Mouse (Mus musculus) embryonic facial prominence, embryonic 11.5 days (tissue): Measurements from ENCODE around the gene Rsph1. TPM values are rescaled to one million over a fixed set of nuclear protein-coding genes. Genes with fewer than 3 reads are reported as not detected.

ENCODE experiments used
- ATAC-seq: fragments of 200-750 bp; cut with Nextera tagmentation; replicated peaks from 2 replicates; pipeline ENCODE4 v1.8.0; 2017; ENCODE audit warnings: low read depth; ENCODE audit not compliant: insufficient number of reproducible peaks, low FRiP score, low TSS enrichment
- DNase-seq: peaks from one replicate; pipeline ENCODE4 v3.0.0-alpha.2; 2015; ENCODE audit warnings: low spot score
- H3K27ac ChIP-seq: fragments of 300-500 bp; sonication (generic); replicated peaks from 2 replicates; pipeline ENCODE4 v1.5.1; 2014; ENCODE audit warnings: mild to moderate bottlenecking, low read depth, low read length, control low read depth
- H3K27me3 ChIP-seq: fragments of 300-500 bp; sonication (generic); 2 replicates; pipeline ENCODE4 v1.6.1; 2014; ENCODE audit warnings: mild to moderate bottlenecking, low read length, moderate library complexity, mixed read lengths; ENCODE audit not compliant: control insufficient read depth, insufficient read depth
- H3K36me3 ChIP-seq: fragments of 300-500 bp; sonication (generic); replicated peaks from 2 replicates; pipeline ENCODE4 v1.6.1; 2014; ENCODE audit warnings: low read depth, mild to moderate bottlenecking, low read length, moderate library complexity, mixed read lengths; ENCODE audit not compliant: control insufficient read depth, insufficient read depth
- H3K4me1 ChIP-seq: fragments of 300-500 bp; sonication (generic); 2 replicates; pipeline ENCODE4 v1.6.1; 2014; ENCODE audit warnings: low read length, mixed read lengths; ENCODE audit not compliant: control insufficient read depth, insufficient read depth
- H3K4me2 ChIP-seq: fragments of 300-500 bp; sonication (generic); 2 replicates; pipeline ENCODE4 v1.6.1; 2014; ENCODE audit warnings: low read depth, mild to moderate bottlenecking, control low read depth, low read length, moderate library complexity
- H3K4me3 ChIP-seq: fragments of 300-500 bp; sonication (generic); 2 replicates; pipeline ENCODE4 v1.5.1; 2014; ENCODE audit warnings: low read depth, low read length, control low read depth
- H3K9ac ChIP-seq: fragments of 300-500 bp; sonication (generic); replicated peaks from 2 replicates; pipeline ENCODE4 v1.6.1; 2014; ENCODE audit warnings: mild to moderate bottlenecking, control low read depth, low read length
- H3K9me3 ChIP-seq: fragments of 300-500 bp; sonication (generic); replicated peaks from 2 replicates; pipeline ENCODE4 v1.6.1; 2016; ENCODE audit warnings: mild to moderate bottlenecking, low read length, inconsistent platforms, mixed read lengths; ENCODE audit not compliant: control insufficient read depth
- WGBS: fragments of 180-500 bp; shearing (Covaris S2); extraction: QIAGEN DNeasy Blood & Tissue Kit; methylation state at CpG from one replicate; pipeline ENCODE4 v1.1.7; 2014; 5-methylcytosine and 5-hydroxymethylcytosine counted together
- polyA plus RNA-seq: library from polyadenylated mRNA; unstranded; fragments of >200 nt; fragmentation: Nextera tagmentation; extraction: Ambion mirVana; gene quantifications from 2 replicates; pipeline ENCODE4 v1.2.1, GENCODE M21; 2014

Gene Rsph1
- polyA plus RNA-seq, 1 experiment from 2014 or later, result 0.76 TPM

GRCm38 (mm10) chr17:31263770-31264169 lies 13.4 kb downstream of the Rsph1 start:
- H3K27ac ChIP-seq, result no peak overlapping the region
- H3K9ac ChIP-seq, result no peak overlapping the region
- no peaks in the 10 kb centered on the region for H3K4me1 ChIP-seq
- DNase-seq (no peak), ATAC-seq (no peak)
- no peaks in the 10 kb centered on the region for H3K27me3 ChIP-seq
- WGBS, result 85% methylated on average over 5 of the region's 5 CpGs
- no peak overlapping the region for H3K4me3 ChIP-seq
- H3K9me3 ChIP-seq, result no peaks in the 10 kb centered on the region
- no peaks in the 10 kb centered on the region for H3K36me3 ChIP-seq
- H3K4me2 ChIP-seq, result no peak overlapping the region

- H3K4me1 ChIP-seq, result no peaks in the 10 kb centered on the region
- H3K9me3 ChIP-seq, result no peaks in the 10 kb centered on the region
- ATAC-seq (no peak), DNase-seq (peak; percentile 33)
- no peaks in the 10 kb centered on the region for H3K36me3 ChIP-seq
- 70% methylated on average over 5 of the region's 5 CpGs for WGBS
- H3K27ac ChIP-seq, result no peak overlapping the region
- no peak overlapping the region for H3K9ac ChIP-seq
- no peak overlapping the region for H3K4me3 ChIP-seq
- H3K4me2 ChIP-seq, result no peak overlapping the region
- H3K27me3 ChIP-seq, result no peaks in the 10 kb centered on the region
These were observed 14.5 kb downstream of the Rsph1 start for GRCm38 (mm10) chr17:31262715-31263114.

- Histone ChIP-seq H3K4me1 (no peaks in the 10 kb centered on the region), H3K36me3 (no peaks in the 10 kb centered on the region), H3K9me3 (no peaks in the 10 kb centered on the region), H3K27me3 (no peaks in the 10 kb centered on the region), H3K4me3 (no peak overlapping the region), H3K27ac (no peak overlapping the region), H3K4me2 (no peak overlapping the region), H3K9ac (no peak overlapping the region)
- 86% methylated on average over 6 of the region's 6 CpGs for WGBS
- no peak for DNase-seq
- no peak for ATAC-seq
These were observed 15.8 kb downstream of the Rsph1 start for GRCm38 (mm10) chr17:31261352-31261751.

- H3K9me3 ChIP-seq, result no peaks in the 10 kb centered on the region
- H3K4me3 ChIP-seq, result no peak overlapping the region
- H3K27ac ChIP-seq, result no peak overlapping the region
- no peak for DNase-seq
- H3K9ac ChIP-seq, result no peak overlapping the region
- WGBS, result 72% methylated on average over 7 of the region's 7 CpGs
- H3K4me1 ChIP-seq, result no peaks in the 10 kb centered on the region
- H3K4me2 ChIP-seq, result no peak overlapping the region
- no peak for ATAC-seq
- no peaks in the 10 kb centered on the region for H3K36me3 ChIP-seq
- no peaks in the 10 kb centered on the region for H3K27me3 ChIP-seq
These were observed 16.8 kb downstream of the Rsph1 start for GRCm38 (mm10) chr17:31260430-31260829.

- Histone ChIP-seq H3K9ac (no peak overlapping the region), H3K9me3 (no peaks in the 10 kb centered on the region), H3K27ac (no peak overlapping the region), H3K4me2 (no peak overlapping the region), H3K36me3 (no peaks in the 10 kb centered on the region), H3K4me1 (no peaks in the 10 kb centered on the region), H3K27me3 (no peaks in the 10 kb centered on the region), H3K4me3 (no peak overlapping the region)
- WGBS, result 68% methylated on average over 4 of the region's 4 CpGs
- ATAC-seq, result no peak
- no peak for DNase-seq
These were observed 17.4 kb downstream of the Rsph1 start for GRCm38 (mm10) chr17:31259825-31260224.

- no peak for ATAC-seq
These were observed 18.0 kb downstream of the Rsph1 start for GRCm38 (mm10) chr17:31259145-31259544.

GRCm38 (mm10) chr17:31258310-31258865 lies 18.8 kb downstream of the Rsph1 start:
- Histone ChIP-seq H3K4me1 (no peaks in the 10 kb centered on the region), H3K9ac (no peak overlapping the region), H3K4me2 (no peak overlapping the region), H3K27ac (no peak overlapping the region), H3K36me3 (no peaks in the 10 kb centered on the region), H3K27me3 (no peaks in the 10 kb centered on the region), H3K4me3 (no peak overlapping the region), H3K9me3 (no peaks in the 10 kb centered on the region)
- no peak for ATAC-seq
- 88% methylated on average over 9 of the region's 9 CpGs for WGBS
- DNase-seq, result no peak

More at GRCm38 (mm10) chr17:31259145-31259544, 18.0 kb downstream of the Rsph1 start:
- no peak overlapping the region for H3K27ac ChIP-seq
- 67% methylated on average over 4 of the region's 4 CpGs for WGBS
- H3K27me3 ChIP-seq, result no peaks in the 10 kb centered on the region
- no peaks in the 10 kb centered on the region for H3K4me1 ChIP-seq
- H3K9ac ChIP-seq, result no peak overlapping the region
- no peaks in the 10 kb centered on the region for H3K36me3 ChIP-seq
- no peak overlapping the region for H3K4me3 ChIP-seq
- no peak for DNase-seq
- no peaks in the 10 kb centered on the region for H3K9me3 ChIP-seq
- no peak overlapping the region for H3K4me2 ChIP-seq

GRCm38 (mm10) chr17:31257898-31258297 lies 19.3 kb downstream of the Rsph1 start:
- H3K9me3 ChIP-seq, result no peaks in the 10 kb centered on the region
- DNase-seq, result no peak
- H3K36me3 ChIP-seq, result no peaks in the 10 kb centered on the region
- WGBS, result 93% methylated on average over 12 of the region's 12 CpGs
- no peaks in the 10 kb centered on the region for H3K27me3 ChIP-seq
- H3K27ac ChIP-seq, result no peak overlapping the region
- no peak overlapping the region for H3K4me3 ChIP-seq
- H3K9ac ChIP-seq, result no peak overlapping the region
- H3K4me2 ChIP-seq, result no peak overlapping the region
- ATAC-seq, result no peak
- H3K4me1 ChIP-seq, result no peaks in the 10 kb centered on the region
